Mouse (Mus musculus) heart, postnatal 0 days (tissue): ENCODE measurements around the gene Psmb9. TPM values are rescaled to one million over a fixed set of nuclear protein-coding genes. Genes with fewer than 3 reads are reported as not detected.

Source experiments
- ATAC-seq: fragments of 200-750 bp; cut with Nextera tagmentation; 2 replicates; pipeline ENCODE4 v1.8.0; 2017; ENCODE audit warnings: low read depth, moderate number of reproducible peaks, moderate library complexity; ENCODE audit not compliant: insufficient read depth
- DNase-seq: peaks from one replicate; pipeline ENCODE4 v3.0.0-alpha.2; 2016; ENCODE audit warnings: low spot score
- H3K27ac ChIP-seq: fragments of 300-500 bp; sonication (generic); 2 replicates; pipeline ENCODE4 v1.5.1; 2014; ENCODE audit warnings: low read depth, mild to moderate bottlenecking
- H3K27me3 ChIP-seq: fragments of 300-500 bp; sonication (generic); 2 replicates; pipeline ENCODE4 v1.6.1; 2014; ENCODE audit warnings: low read length, mixed read lengths; ENCODE audit not compliant: control insufficient read depth, insufficient read depth
- H3K36me3 ChIP-seq: fragments of 300-500 bp; sonication (generic); replicated peaks from 2 replicates; pipeline ENCODE4 v1.6.1; 2014; ENCODE audit warnings: low read length, mixed read lengths; ENCODE audit not compliant: control insufficient read depth, insufficient read depth
- H3K4me1 ChIP-seq: fragments of 300-500 bp; sonication (generic); 2 replicates; pipeline ENCODE4 v1.6.1; 2014; ENCODE audit warnings: antibody characterized with exemption; ENCODE audit not compliant: control insufficient read depth, insufficient read depth
- H3K4me2 ChIP-seq: fragments of 300-500 bp; sonication (generic); 2 replicates; pipeline ENCODE4 v1.6.1; 2014; ENCODE audit warnings: low read depth, mild to moderate bottlenecking, low read length, moderate library complexity
- H3K4me3 ChIP-seq: fragments of 300-500 bp; sonication (generic); 2 replicates; pipeline ENCODE4 v1.5.1; 2014; ENCODE audit warnings: low read depth, low read length
- H3K9ac ChIP-seq: fragments of 300-500 bp; sonication (generic); replicated peaks from 2 replicates; pipeline ENCODE4 v1.6.1; 2014; ENCODE audit warnings: low read depth, low read length, mixed read lengths
- H3K9me3 ChIP-seq: fragments of 300-500 bp; sonication (generic); replicated peaks from 2 replicates; pipeline ENCODE4 v1.6.1; 2016; ENCODE audit warnings: low read length; ENCODE audit not compliant: control insufficient read depth
- CTCF ChIP-seq: IDR thresholded peaks from 2 replicates; pipeline ENCODE4 v1.5.1; 2016; ENCODE audit warnings: antibody characterized with exemption, control low read depth, low read depth
- EP300 ChIP-seq: IDR thresholded peaks from 2 replicates; pipeline ENCODE4 v1.6.1; 2016; ENCODE audit warnings: antibody characterized with exemption, low read depth
- WGBS: fragments of 180-500 bp; shearing (Covaris S2); extraction: QIAGEN DNeasy Blood & Tissue Kit; methylation state at CpG from one replicate; pipeline ENCODE4 v1.1.7; 2014; 5-methylcytosine and 5-hydroxymethylcytosine counted together
- polyA plus RNA-seq: library from polyadenylated mRNA; unstranded; fragments of >200 nt; fragmentation: Nextera tagmentation; extraction: Ambion mirVana; gene quantifications from 2 replicates; pipeline ENCODE4 v1.2.1, GENCODE M21; 2015
- total RNA-seq: library from RNA; depleted of rRNA; stranded (reverse); fragments of >200 nt; gene quantifications from 2 replicates; pipeline ENCODE4 v1.2.3, GENCODE M21; 2014; ENCODE audit warnings: low replicate concordance

The Psmb9 gene
- total and polyA plus RNA-seq, 2 experiments from 2014 or later, result 2.5 to 2.9 TPM

- H3K9me3 ChIP-seq, result no peaks in the 10 kb centered on the region
- TF ChIP-seq CTCF, result no peak
- TF ChIP-seq EP300, result no peak
- no peak overlapping the region for H3K9ac ChIP-seq
- peaks cover 15% of the 10 kb centered on the region; the same call in 1 of the 2 replicates for H3K27me3 ChIP-seq
- H3K4me2 ChIP-seq, result no peak overlapping the region
- WGBS, result 81% methylated on average over 5 of the region's 5 CpGs
- 0 out of 2 replicates have a peak, but pooled peaks cover 5% of the 10 kb centered on the region for H3K36me3 ChIP-seq
- no peak overlapping the region for H3K4me3 ChIP-seq
- no peaks in the 10 kb centered on the region for H3K4me1 ChIP-seq
- ATAC-seq (no peak), DNase-seq (no peak)
- H3K27ac ChIP-seq, result no peak overlapping the region
These were observed 30.4 kb upstream of the Psmb9 start for GRCm38 (mm10) chr17:34217986-34218385.

DNA sequence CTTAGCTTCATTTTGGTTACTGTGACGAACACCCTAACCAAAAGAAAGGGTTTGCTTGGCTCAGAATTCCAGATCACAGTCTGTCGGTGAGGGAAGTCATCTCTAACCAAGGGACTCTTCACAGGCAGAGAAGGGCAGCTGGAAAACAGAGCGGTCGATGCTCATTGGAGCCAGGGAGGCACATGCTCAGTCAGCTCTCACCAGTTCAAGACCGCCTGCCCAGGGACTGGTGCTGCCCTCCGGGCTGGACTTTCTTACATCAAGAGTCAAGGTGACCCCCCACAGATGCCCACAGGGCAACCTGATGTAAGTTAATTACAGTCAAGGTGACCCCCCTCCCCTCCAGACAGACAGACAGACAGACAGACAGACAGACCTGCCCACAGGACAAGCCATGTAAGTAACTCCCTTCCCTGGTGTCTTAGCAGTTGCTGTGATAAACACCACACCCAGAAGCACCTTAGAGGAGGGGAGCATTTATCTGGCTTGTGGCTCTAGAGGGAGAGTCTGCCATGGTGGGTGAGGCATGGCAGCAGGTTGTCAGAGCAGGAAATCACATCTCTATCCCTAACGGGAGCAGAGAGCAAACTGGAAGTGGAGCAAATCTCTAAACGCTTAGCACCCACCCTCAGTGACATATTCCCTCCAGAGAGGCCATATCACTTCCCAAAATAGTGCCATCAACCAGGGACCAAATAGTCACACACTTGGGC is 29.8 kb upstream of the Psmb9 start:
- 78% methylated on average over 8 of the region's 8 CpGs for WGBS
- DNase-seq, result no peak
- ATAC-seq, result no peak
- no peak overlapping the region for H3K9ac ChIP-seq
- TF ChIP-seq CTCF (no peak), EP300 (no peak)
- H3K4me2 ChIP-seq, result no peak overlapping the region
- H3K4me3 ChIP-seq, result no peak overlapping the region
- H3K27me3 ChIP-seq, result peaks cover 20% of the 10 kb centered on the region
- H3K9me3 ChIP-seq, result no peaks in the 10 kb centered on the region
- no peak overlapping the region for H3K27ac ChIP-seq
- H3K4me1 ChIP-seq, result no peaks in the 10 kb centered on the region
- H3K36me3 ChIP-seq, result peaks cover 5% of the 10 kb centered on the region; the same call in 1 of the 2 replicates

DNA sequence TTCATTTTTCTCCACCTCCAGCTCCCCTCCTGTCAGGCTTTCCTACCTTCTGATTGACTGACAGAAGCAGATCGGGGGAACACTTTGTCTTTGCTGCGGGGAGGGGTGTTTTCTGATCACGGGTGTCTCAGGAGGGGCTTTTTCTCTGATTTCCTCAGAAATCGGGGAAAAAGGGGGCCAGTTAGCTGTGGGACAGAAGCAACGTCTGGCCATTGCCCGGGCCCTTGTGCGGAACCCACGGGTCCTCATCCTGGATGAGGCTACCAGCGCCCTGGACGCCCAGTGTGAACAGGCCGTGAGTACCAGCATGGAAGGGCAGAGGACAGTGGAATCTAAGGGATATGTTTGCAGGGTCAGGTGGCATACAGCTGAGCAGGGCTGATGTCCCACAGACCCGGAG is 27.6 kb upstream of the Psmb9 start:
- Histone ChIP-seq H3K36me3 (peaks cover 5% of the 10 kb centered on the region; the same call in 1 of the 2 replicates), H3K4me1 (no peaks in the 10 kb centered on the region), H3K27ac (no peak overlapping the region), H3K4me3 (no peak overlapping the region), H3K9ac (no peak overlapping the region), H3K4me2 (no peak overlapping the region), H3K9me3 (no peaks in the 10 kb centered on the region), H3K27me3 (peaks cover 25% of the 10 kb centered on the region)
- ATAC-seq (no peak), DNase-seq (no peak)
- WGBS, result 82% methylated on average over 12 of the region's 12 CpGs
- TF ChIP-seq EP300, result no peak
- no peak for TF ChIP-seq CTCF

GRCm38 (mm10) chr17:34213936-34214335 is 26.4 kb upstream of the Psmb9 start:
- 46% methylated on average over 21 of the region's 21 CpGs for WGBS

GRCm38 (mm10) chr17:34211746-34212365 is 24.3 kb upstream of the Psmb9 start:
- Histone ChIP-seq H3K4me2 (peak overlapping the region; percentile 23; the same call in 1 of the 2 replicates), H3K36me3 (peaks cover 5% of the 10 kb centered on the region; the same call in 1 of the 2 replicates), H3K4me1 (no peaks in the 10 kb centered on the region), H3K9ac (no peak overlapping the region), H3K4me3 (no peak overlapping the region; the same call in 1 of the 2 replicates), H3K9me3 (0 out of 2 replicates have a peak, but pooled peaks cover 2% of the 10 kb centered on the region), H3K27ac (no peak overlapping the region; the same call in 1 of the 2 replicates), H3K27me3 (peaks cover 25% of the 10 kb centered on the region)
- 25% methylated on average over 23 of the region's 23 CpGs for WGBS
- TF ChIP-seq CTCF, result no peak
- no peak for TF ChIP-seq EP300
- ATAC-seq (no peak), DNase-seq (no peak)

More at GRCm38 (mm10) chr17:34213936-34214335, 26.4 kb upstream of the Psmb9 start:
- Histone ChIP-seq H3K9ac (no peak overlapping the region), H3K27me3 (peaks cover 25% of the 10 kb centered on the region), H3K4me2 (no peak overlapping the region), H3K36me3 (peaks cover 5% of the 10 kb centered on the region; the same call in 1 of the 2 replicates), H3K4me1 (no peaks in the 10 kb centered on the region), H3K9me3 (0 out of 2 replicates have a peak, but pooled peaks cover 2% of the 10 kb centered on the region), H3K4me3 (no peak overlapping the region), H3K27ac (no peak overlapping the region)
- DNase-seq (no peak), ATAC-seq (no peak)
- TF ChIP-seq CTCF (no peak), EP300 (no peak)
